Mouse (Mus musculus) left cerebral cortex, adult 2 months (tissue): ENCODE measurements at regions not wholly inside any gene's neighbourhood (a gene's known extent, or its start where the extent isn't known, plus 50 kb on each side); places are given as distances from the start of the nearest gene placed in this dataset.
"Not testable (repeated sequence)": the region's sequence is repeated elsewhere in the genome, so short reads cannot be mapped to it uniquely, and the experiment has no call there.

Experiments used
- DNase-seq, 2 experiments: peaks; one replicate each; pipeline ENCODE4 v3.0.0; 2021 to 2022; ENCODE audit warnings: low spot score in 2 of 2, mixed read lengths in 1 of 2; ENCODE audit errors: extremely low spot score in 1 of 2
- H3K27ac ChIP-seq: fragments of 200-600 bp; 2 replicates; pipeline ENCODE4 v1.8.1; 2022
- H3K4me3 ChIP-seq: fragments of 200-600 bp; 2 replicates; pipeline ENCODE4 v1.8.1; 2022
- CTCF ChIP-seq: fragments of 200-600 bp; IDR thresholded peaks from 2 replicates; pipeline ENCODE4 v1.8.1; 2022; ENCODE audit warnings: antibody characterized with exemption, mild to moderate bottlenecking, moderate library complexity
- intact Hi-C: fragments of 180-260 bp; cut with DNase I; formaldehyde crosslinking; loops from one replicate; pipeline ENCODE4 v1.15.1; 2025

DNA sequence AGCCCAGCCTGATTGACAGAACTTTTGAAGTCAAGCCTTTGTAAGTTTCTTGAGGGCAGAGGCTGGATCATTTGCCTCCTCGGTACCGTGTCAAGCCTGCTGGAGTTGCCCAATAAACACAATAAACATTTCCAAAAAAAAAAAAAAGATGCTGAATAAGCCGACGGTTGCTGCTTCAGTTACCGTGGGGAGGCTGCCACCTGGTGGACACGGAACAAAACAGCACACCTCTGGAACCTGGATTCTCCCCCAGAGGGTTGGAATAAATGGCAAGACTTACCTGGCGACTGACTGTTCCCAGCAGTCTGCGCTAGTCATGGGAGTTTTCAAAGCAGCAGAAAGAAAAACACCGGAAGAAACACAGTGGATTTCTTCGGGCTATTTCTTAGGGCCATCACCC is 136.3 kb upstream of the Adamts18 start:
- DNase-seq, result peak; percentile 55 to 73
- Histone ChIP-seq H3K27ac (no peak overlapping the region), H3K4me3 (no peak overlapping the region)
- TF ChIP-seq CTCF, result peak; percentile 85
- intact Hi-C loops, result loop anchor here (1.0 to 10.0 kb wide), 5 partner anchors 78 to 450 kb away; partner anchors contain the start of gene Wwox

DNA sequence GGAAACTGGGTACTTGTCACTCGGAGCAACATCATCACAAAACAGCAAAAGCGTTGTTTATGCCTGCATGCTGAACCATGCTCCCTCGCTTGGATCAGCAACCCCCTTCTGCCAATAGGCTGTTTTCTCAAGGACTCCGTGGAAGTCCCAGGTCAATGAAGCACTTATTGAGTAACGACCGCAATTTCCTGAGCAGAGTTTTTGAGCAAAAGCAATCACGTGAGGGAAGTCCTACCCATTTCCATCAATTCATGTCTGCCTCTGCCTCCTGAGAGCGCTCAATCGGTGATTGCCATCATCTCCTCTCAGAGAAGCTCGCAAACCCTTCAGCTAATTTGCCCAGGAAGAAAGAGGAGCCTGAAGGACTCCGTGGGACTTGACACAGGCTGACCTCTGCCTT is 136.9 kb upstream of the Adamts18 start:
- no peak overlapping the region for H3K4me3 ChIP-seq
- DNase-seq, result no peak
- TF ChIP-seq CTCF, result no peak
- no peak overlapping the region for H3K27ac ChIP-seq
- intact Hi-C loops, result loop anchor here (1.0 to 10.0 kb wide), 5 partner anchors 77 to 449 kb away; partner anchors contain the start of gene Wwox

DNA sequence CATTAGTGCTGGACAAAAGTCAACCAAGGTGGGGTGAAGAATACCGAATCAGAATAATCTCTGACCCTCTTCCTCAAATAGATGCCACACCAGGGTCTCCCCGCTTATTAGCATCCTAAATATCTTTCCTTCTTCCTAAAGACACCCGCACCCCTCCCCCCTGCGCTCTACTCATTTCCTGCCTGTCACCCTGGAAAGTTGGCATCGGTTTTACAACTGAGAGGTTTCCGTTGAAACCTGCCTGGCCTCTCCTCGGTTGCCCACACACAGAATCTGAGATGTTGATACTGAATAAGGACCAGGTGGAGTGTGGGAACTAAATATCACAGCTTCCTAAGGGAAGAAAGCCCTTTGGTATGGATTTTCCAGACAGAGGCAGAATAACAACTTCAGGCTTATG is 137.4 kb upstream of the Adamts18 start:
- TF ChIP-seq CTCF, result no peak
- H3K4me3 ChIP-seq, result no peak overlapping the region
- no peak overlapping the region for H3K27ac ChIP-seq
- DNase-seq, result no peak
- intact Hi-C loops, result loop anchor here (1.0 to 10.0 kb wide), 5 partner anchors 77 to 449 kb away; partner anchors contain the start of gene Wwox

DNA sequence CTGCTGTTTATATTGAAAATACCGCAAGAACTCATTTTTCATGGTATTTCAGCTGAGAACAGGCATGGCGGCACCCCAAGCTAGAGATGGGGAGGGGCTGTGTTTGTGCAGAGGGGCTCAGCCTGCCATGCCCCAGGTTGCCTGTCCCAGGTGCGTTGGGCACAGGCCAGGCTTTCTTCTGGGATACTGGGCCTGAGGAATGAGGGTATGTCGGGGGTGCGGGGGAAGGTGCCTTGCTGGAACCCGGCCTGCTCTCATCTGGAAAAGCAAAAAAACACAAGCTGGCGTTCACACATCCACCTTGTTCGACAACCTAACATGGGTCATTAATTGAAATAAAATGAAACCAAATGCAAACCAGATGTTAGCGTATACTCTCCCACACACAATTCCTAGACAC is 142.2 kb upstream of the Adamts18 start:
- no peak overlapping the region for H3K27ac ChIP-seq
- no peak overlapping the region for H3K4me3 ChIP-seq
- intact Hi-C loops, result no loop called here
- no peak for TF ChIP-seq CTCF
- no peak for DNase-seq

DNA sequence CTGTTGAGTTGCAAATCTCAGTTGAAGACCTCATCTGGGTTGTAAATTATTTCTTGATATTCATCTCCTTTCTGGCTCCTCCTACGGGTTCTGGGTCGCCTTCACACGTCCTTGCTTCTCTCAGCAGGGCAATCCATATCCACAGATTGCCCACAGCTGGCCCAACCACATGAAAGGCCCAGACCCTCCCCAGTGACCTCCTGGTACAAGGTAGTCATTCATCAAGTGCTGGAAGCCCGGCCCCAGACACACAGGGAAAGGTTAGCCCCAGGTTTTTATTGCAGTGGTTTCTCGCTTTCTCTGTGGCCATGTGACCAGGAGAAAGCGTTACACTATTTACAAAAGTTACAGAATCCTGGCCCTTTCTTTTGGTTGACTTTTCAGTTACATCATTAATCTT is 134.5 kb upstream of the Nudt7 start:
- intact Hi-C loops, result no loop called here
- DNase-seq, result no peak
- TF ChIP-seq CTCF, result no peak
- no peak overlapping the region for H3K27ac ChIP-seq
- no peak overlapping the region for H3K4me3 ChIP-seq

DNA sequence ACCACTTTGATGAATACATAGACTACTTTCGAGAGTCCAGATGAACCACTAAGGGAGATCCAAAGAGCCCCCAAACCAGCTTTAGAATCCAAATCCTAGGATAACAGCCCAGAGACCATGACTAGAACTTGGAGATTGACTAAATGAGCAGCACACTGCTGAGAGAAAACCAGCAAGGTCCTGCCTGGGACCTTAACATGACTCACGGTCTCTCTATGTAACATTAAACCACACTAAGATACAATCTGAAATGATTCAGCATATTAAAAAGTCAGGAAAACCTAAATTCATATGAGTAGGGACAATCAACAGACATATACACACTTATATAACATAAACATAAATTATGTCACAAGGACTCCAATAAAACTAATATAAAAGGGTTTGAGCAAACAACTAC is 131.7 kb upstream of the Nudt7 start:
- DNase-seq, result no peak
- Histone ChIP-seq H3K27ac (no peak overlapping the region), H3K4me3 (no peak overlapping the region)
- intact Hi-C loops, result no loop called here
- no peak for TF ChIP-seq CTCF

DNA sequence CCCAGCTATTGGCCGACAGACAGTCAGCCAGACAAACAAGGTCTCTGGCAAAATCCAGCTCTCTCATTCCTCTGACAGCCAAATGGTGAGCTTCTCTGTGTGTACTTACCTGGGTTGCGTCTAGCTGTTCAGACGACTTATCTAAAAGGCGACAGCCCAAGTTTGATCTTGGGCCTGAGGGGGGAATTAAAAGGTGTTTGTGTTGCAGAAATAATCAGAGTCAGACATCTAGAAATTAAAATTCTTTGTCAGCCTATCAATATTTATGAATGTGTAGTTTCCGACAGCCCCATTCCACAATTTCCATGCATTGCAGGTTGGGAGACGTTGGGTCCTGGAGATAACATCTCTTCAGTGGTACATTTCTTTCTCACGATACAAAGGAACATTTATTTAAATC is 128.9 kb upstream of the Nudt7 start:
- DNase-seq, result no peak
- Histone ChIP-seq H3K4me3 (no peak overlapping the region), H3K27ac (no peak overlapping the region)
- intact Hi-C loops, result no loop called here
- TF ChIP-seq CTCF, result no peak

DNA sequence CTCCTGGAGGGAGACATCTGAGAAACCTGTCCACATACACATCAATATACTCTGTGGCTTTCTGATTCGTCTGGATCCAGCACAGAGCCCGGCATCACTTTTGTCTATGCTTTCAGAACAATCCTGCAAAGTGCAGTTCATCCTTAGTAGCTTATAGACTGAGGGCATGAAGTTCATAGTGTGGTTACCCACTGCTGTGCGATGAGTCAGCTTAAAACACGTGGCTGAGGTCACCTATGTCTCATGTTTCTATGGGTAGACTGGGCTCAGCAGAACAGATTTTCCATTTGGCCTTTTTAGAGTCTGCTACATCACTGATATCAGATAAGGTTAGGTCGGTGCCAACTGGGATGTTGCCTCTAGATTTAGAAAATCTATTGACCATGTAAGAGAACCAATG is 126.8 kb upstream of the Nudt7 start:
- DNase-seq, result no peak
- intact Hi-C loops, result no loop called here

DNA sequence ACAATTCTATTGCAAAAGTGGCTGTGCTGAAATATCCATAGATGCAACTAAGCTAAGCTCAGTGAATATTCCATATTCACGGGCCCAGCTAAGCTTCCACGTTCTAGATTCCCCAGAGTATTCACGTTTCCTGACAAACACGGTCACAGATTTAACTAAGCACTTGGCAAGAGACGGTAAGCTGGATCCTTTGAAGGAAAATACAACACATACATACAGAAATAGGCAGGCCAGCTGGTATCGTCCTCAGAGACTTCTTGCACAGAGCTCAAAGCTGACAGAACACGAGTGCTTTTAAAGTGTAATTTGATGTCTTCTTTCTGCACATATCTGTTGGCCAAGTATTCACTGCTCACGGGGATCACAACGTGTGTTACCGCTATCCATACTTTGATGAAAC is 126.3 kb upstream of the Nudt7 start:
- DNase-seq, result no peak
- intact Hi-C loops, result no loop called here
- no peak for TF ChIP-seq CTCF

More for the DNA sequence above, 126.8 kb upstream of the Nudt7 start:
- TF ChIP-seq CTCF, result no peak
- no peak overlapping the region for H3K27ac ChIP-seq
- no peak overlapping the region for H3K4me3 ChIP-seq

DNA sequence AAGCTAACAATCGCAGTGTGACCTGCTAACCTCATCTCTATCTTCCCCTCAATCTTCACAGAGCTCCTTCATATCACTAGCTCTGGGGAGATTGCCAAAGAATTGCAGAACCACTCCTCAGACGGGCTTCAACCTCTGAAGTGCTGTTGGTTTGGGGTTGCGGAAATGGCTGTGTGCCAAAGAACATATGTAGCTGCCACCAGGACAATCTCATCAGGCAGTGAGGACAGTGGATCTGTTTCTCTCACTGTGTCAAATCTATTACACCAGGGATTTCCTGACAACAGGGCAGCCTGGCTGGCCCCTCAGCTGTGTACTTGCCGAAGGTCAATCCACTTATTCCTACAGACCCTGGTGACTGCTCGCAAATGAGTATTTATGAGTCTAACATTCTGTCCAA is 115.0 kb upstream of the Nudt7 start:
- Histone ChIP-seq H3K27ac (no peak overlapping the region), H3K4me3 (no peak overlapping the region)
- no peak for DNase-seq
- intact Hi-C loops, result no loop called here
- no peak for TF ChIP-seq CTCF

More for the DNA sequence above, 126.3 kb upstream of the Nudt7 start:
- no peak overlapping the region for H3K4me3 ChIP-seq
- no peak overlapping the region for H3K27ac ChIP-seq

DNA sequence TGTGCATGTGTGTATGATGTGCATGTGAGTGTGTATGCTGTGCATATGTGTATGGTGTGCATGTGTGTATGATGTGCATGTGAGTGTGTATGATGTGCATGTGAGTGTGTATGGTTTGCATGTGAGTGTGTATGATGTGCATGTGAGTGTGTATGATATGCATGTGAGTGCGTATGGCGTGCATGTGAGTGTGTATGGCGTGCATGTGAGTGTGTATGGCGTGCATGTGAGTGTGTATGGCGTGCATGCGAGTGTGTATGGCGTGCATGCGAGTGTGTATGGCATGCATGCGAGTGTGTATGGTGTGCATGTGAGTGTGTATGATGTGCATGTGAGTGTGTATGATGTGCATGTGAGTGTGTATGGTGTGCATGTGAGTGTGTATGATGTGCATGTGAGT is 103.2 kb upstream of the Nudt7 start:
- H3K4me3 ChIP-seq, H3K27ac ChIP-seq, intact Hi-C loops, DNase-seq: not testable (repeated sequence)

DNA sequence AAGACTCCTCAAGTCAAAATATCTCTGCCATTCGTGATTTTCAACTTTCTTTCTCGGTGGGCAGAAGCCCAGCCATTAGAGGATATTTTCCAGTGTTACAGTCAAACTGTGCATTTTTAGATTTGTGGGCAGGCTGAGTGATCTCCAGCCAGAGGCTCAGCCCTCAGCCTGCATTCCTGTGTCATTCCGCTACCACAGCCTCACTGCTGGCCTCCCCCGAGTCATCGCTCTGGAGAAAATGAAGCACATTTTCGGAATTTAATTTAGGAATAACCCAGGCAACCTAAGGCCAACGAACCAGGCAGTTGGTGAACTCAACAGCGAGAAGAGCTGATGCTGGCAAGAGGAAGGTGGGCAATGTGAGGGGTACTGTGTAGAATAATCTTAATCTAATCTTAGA is 80.9 kb upstream of the Nudt7 start:
- no peak for DNase-seq
- Histone ChIP-seq H3K27ac (no peak overlapping the region), H3K4me3 (no peak overlapping the region)
- intact Hi-C loops, result no loop called here
- no peak for TF ChIP-seq CTCF

DNA sequence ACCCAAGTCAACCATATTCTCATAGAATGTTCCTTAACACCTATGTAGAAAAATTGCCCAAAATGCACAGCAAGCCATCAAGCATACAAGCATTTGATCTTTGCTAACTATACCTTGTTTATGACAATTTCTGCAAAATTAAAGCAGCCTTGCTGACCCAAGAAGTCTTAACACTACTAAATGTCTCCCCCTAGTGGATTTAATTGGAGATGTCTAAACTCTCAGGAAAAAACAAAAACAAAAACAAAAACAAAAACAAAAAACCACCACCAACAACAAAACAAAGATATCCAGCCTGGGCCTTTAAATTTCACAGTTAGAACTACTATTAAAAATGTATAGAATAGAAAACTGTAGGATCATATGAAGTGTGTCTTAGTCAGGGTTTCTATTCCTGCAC is 69.8 kb upstream of the Nudt7 start:
- peak; percentile 58 for TF ChIP-seq CTCF
- Histone ChIP-seq H3K4me3 (no peak overlapping the region), H3K27ac (no peak overlapping the region)
- DNase-seq, result no peak
- intact Hi-C loops, result loop anchor here (1.0 to 2.0 kb wide), 2 partner anchors 79 to 399 kb away; no protein-coding TSS in a partner anchor
